Mouse (Mus musculus) midbrain, postnatal 0 days (tissue): ENCODE data around the gene Spdya. TPM values are rescaled to one million over a fixed set of nuclear protein-coding genes. Genes with fewer than 3 reads are reported as not detected.

Experiments used
- ATAC-seq: fragments of 200-750 bp; cut with Nextera tagmentation; 2 replicates; pipeline ENCODE4 v1.8.0; 2017; ENCODE audit warnings: moderate number of reproducible peaks, mild to moderate bottlenecking, moderate TSS enrichment, moderate library complexity; ENCODE audit not compliant: low FRiP score
- DNase-seq: peaks from one replicate; pipeline ENCODE4 v3.0.0-alpha.2; 2015; ENCODE audit warnings: low spot score
- H3K27ac ChIP-seq: fragments of 300-500 bp; sonication (generic); 2 replicates; pipeline ENCODE4 v1.5.1; 2014; ENCODE audit warnings: low read depth, mild to moderate bottlenecking, low read length, mixed read lengths
- H3K27me3 ChIP-seq: fragments of 300-500 bp; sonication (generic); 2 replicates; pipeline ENCODE4 v1.6.1; 2014; ENCODE audit warnings: low read length, control low read depth, mixed read lengths; ENCODE audit not compliant: insufficient read depth
- H3K36me3 ChIP-seq: fragments of 300-500 bp; sonication (generic); 2 replicates; pipeline ENCODE4 v1.6.1; 2014; ENCODE audit warnings: low read length, control low read depth, mixed read lengths; ENCODE audit not compliant: insufficient read depth
- H3K4me1 ChIP-seq: fragments of 300-500 bp; sonication (generic); 2 replicates; pipeline ENCODE4 v1.6.1; 2014; ENCODE audit warnings: mild to moderate bottlenecking, control low read depth, antibody characterized with exemption, low read length, mixed read lengths; ENCODE audit not compliant: insufficient read depth
- H3K4me2 ChIP-seq: fragments of 300-500 bp; sonication (generic); 2 replicates; pipeline ENCODE4 v1.6.1; 2014; ENCODE audit warnings: low read depth, mild to moderate bottlenecking, low read length, mixed read lengths; ENCODE audit not compliant: poor library complexity, severe bottlenecking
- H3K4me3 ChIP-seq: fragments of 300-500 bp; sonication (generic); 2 replicates; pipeline ENCODE4 v1.5.1; 2014; ENCODE audit warnings: low read depth, mild to moderate bottlenecking, low read length, moderate library complexity
- H3K9ac ChIP-seq: fragments of 300-500 bp; sonication (generic); replicated peaks from 2 replicates; pipeline ENCODE4 v1.6.1; 2014; ENCODE audit warnings: mild to moderate bottlenecking, low read length, moderate library complexity, mixed read lengths; ENCODE audit not compliant: poor library complexity, severe bottlenecking
- H3K9me3 ChIP-seq: fragments of 300-500 bp; sonication (generic); 2 replicates; pipeline ENCODE4 v1.6.1; 2016; ENCODE audit warnings: low read length, control low read depth
- CTCF ChIP-seq: IDR thresholded peaks from 2 replicates; pipeline ENCODE4 v1.5.1; 2016; ENCODE audit warnings: antibody characterized with exemption, mild to moderate bottlenecking
- WGBS: fragments of 180-500 bp; shearing (Covaris S2); extraction: QIAGEN DNeasy Blood & Tissue Kit; methylation state at CpG from one replicate; pipeline ENCODE4 v1.1.7; 2014; 5-methylcytosine and 5-hydroxymethylcytosine counted together
- polyA plus RNA-seq: library from polyadenylated mRNA; unstranded; fragments of >200 nt; fragmentation: Nextera tagmentation; extraction: Ambion mirVana; gene quantifications from 2 replicates; pipeline ENCODE4 v1.2.1, GENCODE M21; 2015
- total RNA-seq: library from RNA; depleted of rRNA; stranded (reverse); fragments of >200 nt; gene quantifications from 2 replicates; pipeline ENCODE4 v1.2.3, GENCODE M21; 2014

The Spdya gene
- total and polyA plus RNA-seq, 2 experiments from 2014 or later = 0.71 to 2.5 TPM

DNA sequence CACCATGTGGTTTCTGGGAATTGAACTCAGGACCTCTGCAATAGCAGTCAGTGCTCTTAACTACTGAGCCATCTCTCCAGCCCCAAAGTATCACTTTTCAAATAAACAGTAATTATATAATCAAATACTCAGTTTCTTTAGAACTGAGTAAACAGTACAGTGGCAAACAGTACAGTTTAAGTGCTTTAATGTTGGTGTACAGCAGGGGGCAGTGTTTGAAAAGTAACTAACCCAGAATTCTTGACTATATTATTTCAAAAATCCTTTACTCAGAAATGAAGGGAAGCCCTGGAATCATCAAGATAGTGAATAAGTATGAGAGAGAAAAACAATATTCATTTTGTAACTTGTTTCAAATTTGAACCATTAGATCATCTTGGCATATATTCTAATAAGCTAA, 9.8 kb downstream of the Spdya start:
- H3K9ac ChIP-seq = no peak overlapping the region
- H3K27ac ChIP-seq = no peak overlapping the region
- no peak overlapping the region for H3K4me2 ChIP-seq
- TF ChIP-seq CTCF = peak; percentile 73
- no peak overlapping the region for H3K4me3 ChIP-seq
- no peaks in the 10 kb centered on the region for H3K4me1 ChIP-seq
- no peaks in the 10 kb centered on the region for H3K27me3 ChIP-seq
- no peaks in the 10 kb centered on the region for H3K36me3 ChIP-seq
- DNase-seq (peak; percentile 44), ATAC-seq (no peak)
- no peaks in the 10 kb centered on the region for H3K9me3 ChIP-seq

DNA sequence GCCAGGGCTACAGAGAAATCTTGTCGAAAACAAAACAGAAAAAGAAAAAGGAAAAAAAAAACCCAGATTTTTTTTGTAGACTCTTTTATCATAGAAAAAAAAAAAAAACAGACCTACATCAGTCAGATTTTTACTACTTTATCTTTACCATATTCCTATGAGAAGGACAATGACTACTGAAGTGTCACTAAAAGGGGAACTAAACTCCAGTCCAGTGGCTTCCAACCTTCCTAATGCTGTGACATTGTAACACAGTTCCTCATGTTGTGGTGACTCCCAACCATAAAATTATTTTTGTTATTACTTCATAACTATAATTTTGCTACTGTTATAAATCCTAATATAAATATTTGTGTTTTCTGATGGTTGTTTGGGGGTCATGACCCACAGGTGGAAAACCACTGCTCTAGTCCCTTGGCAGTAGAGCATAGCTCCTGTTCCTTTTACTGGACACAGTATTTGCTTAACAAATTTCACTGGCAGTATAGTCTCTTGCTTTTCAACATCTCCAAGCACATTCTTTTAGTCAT, 27.4 kb downstream of the Spdya start:
- H3K27ac ChIP-seq = no peak overlapping the region
- no peak overlapping the region for H3K4me3 ChIP-seq
- no peaks in the 10 kb centered on the region for H3K4me1 ChIP-seq
- no peaks in the 10 kb centered on the region for H3K27me3 ChIP-seq
- no peaks in the 10 kb centered on the region for H3K36me3 ChIP-seq
- TF ChIP-seq CTCF = no peak
- DNase-seq (no peak), ATAC-seq (no peak)
- no peaks in the 10 kb centered on the region for H3K9me3 ChIP-seq
- no peak overlapping the region for H3K4me2 ChIP-seq
- H3K9ac ChIP-seq = no peak overlapping the region
- 91% methylated on average over 1 of the region's 1 CpGs for WGBS

DNA sequence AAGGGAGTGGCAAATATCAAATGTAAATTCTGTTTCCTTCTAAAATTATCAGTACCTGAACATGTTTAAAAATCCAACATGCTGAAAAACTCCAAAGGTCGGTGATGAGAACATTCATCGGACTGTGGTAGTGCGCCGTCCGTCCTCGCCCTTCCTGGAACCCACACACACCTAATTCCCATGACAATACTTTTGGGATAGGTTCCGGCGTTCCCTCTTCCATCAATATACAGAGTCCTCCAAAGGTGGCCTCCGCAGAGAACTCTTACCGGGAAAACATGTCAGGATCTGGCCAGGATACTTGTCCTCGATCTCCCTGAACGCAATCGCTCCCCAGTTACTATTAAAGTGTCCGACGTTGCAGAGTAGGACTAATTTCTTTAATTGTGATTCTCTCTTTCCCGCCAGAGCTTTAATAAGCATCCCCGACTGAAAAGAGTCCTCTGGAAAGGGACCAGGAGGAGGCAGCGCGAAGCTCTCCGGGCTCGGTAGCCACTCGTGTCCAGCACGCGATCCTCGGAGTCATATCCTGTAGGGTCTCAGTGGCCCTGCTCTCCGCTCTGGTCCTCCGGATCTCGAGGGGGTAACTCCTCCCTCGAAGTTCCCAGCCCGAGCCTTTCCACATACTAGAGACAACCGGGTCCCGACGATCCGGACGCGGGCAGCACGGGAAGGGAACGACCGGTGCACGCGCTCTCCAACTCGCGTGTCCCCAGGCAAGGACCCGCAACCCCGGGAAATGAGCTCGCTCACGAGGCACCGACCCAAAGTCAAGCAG, 46.2 kb downstream of the Spdya start:
- Histone ChIP-seq H3K4me2 (peak overlapping the region; percentile 82), H3K27ac (peak overlapping the region; percentile 74), H3K4me1 (peaks cover 10% of the 10 kb centered on the region), H3K36me3 (no peaks in the 10 kb centered on the region), H3K9me3 (no peaks in the 10 kb centered on the region), H3K9ac (peak overlapping the region; percentile 68), H3K4me3 (peak overlapping the region; percentile 54), H3K27me3 (no peaks in the 10 kb centered on the region)
- peak; percentile 67 for ATAC-seq
- no peak for TF ChIP-seq CTCF
- under 1% methylated on average over 48 of the region's 48 CpGs for WGBS
- peak; percentile 39 for DNase-seq

DNA sequence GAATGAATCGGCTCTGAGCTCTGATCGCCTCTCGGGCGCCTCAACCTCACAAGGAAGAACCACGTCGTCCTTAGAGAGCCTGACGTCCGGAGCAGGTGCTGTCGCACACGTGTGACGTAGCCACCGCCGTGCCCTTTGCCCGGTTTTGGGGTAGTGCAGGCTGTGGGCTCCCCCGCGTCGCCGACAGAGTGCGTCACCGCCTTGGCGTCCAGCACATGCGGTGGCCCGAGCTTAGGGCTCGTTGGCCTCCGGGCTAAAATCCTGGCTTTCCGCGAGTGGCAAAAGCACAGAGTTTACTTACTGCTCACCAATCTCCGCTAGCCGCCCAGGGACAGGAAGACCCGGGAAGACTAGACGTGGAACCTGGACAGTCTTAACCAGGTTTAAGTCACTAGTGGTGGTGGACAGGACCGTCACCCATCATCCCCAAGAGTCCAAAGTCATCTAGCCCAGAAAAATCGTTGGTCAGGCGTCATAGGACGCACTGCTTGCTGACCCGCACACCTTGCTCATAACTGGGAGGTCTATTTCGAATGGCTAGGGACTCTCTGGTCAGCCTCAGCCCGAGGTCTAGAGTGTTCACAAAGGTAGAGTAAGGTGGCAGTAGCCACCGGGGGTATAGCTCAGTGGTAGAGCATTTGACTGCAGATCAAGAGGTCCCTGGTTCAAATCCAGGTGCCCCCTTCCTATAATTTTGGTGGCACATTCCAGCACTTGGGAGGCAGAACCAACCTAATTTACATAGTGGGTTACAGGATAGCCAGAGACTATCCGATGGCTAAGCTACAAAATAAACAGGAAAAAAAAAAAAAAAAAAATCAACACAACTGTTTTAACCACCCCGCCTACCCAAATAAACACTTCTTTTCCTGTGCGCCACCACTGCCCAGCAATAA, 47.0 kb downstream of the Spdya start:
- TF ChIP-seq CTCF = 0 out of 2 replicates have a peak, but pooled peaks have one; percentile 1
- peak overlapping the region; percentile 74 for H3K27ac ChIP-seq
- 5% methylated on average over 41 of the region's 42 CpGs for WGBS
- H3K36me3 ChIP-seq = no peaks in the 10 kb centered on the region
- peak overlapping the region; percentile 54 for H3K4me3 ChIP-seq
- peak overlapping the region; percentile 68 for H3K9ac ChIP-seq
- peaks cover 10% of the 10 kb centered on the region for H3K4me1 ChIP-seq
- no peaks in the 10 kb centered on the region for H3K27me3 ChIP-seq
- no peaks in the 10 kb centered on the region for H3K9me3 ChIP-seq
- ATAC-seq (peak; percentile 98), DNase-seq (peak; percentile 97)
- H3K4me2 ChIP-seq = peak overlapping the region; percentile 82

DNA sequence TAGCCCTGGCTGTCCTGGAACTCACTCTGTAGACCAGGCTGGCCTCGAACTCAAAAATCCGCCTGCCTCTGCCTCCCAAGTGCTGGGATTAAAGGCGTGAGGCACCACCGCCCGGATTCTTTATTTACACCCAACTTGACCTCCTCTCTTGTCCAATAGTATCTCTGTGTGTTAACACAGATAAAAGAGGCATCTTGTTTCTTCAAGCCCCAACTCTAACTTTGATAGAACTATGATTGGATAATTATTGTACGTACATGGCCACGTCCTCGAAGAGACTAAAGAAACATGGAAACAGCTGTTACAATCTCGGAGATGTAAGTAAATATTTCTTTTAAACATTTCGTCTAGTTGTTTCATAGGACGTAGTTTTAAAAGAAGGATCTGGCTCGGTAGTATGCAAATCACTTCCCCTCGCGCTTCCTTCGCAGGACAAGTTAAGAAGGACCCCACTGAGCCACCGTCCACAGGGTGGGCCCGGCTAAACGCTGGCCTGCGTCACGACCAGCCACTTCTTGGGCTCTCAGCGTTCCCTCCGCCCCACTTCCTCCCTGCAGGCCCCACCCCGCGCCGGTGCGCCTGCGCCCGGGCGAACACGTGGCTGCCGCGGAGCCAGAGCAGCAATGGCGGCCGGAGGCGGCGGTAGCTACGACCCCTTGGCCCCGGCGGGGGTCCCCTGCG, 63.9 kb downstream of the Spdya start, which contains the start of gene Wdr43:
Gene Wdr43 (plus strand): TSS at position 258 of the 681 bp plus-strand sequence.
- H3K4me3 ChIP-seq = peak within 1 kb of the TSS; percentile 100
- no peaks in the 10 kb centered on the region for H3K27me3 ChIP-seq
- peak; percentile 99 for ATAC-seq
- no peaks in the 10 kb centered on the region; the same call in 1 of the 2 replicates for H3K4me1 ChIP-seq
- TF ChIP-seq CTCF = no peak
- 6% methylated on average over 36 of the region's 40 CpGs for WGBS
- H3K27ac ChIP-seq = peak within 1 kb of the TSS; percentile 69
- H3K4me2 ChIP-seq = peak within 1 kb of the TSS; percentile 80
- no peaks in the 10 kb centered on the region for H3K36me3 ChIP-seq
- peak within 1 kb of the TSS; percentile 86 for H3K9ac ChIP-seq
- peak; percentile 98 for DNase-seq
- no peaks in the 10 kb centered on the region for H3K9me3 ChIP-seq
